Mouse (Mus musculus) yolk sac, embryonic 10.5 days (tissue): Measurements from ENCODE around the gene Pard3b.
"Not testable (repeated sequence)": the region's sequence is repeated elsewhere in the genome, so short reads cannot be mapped to it uniquely, and the experiment has no call there.

Experiments
- DNase-seq: peaks from one replicate; pipeline ENCODE4 v3.0.0-alpha.2; 2017; ENCODE audit warnings: low spot score

Gene Pard3b

GRCm38 (mm10) chr1:62579024-62579765 lies 940.6 kb downstream of the Pard3b start:
- DNase-seq = peak; percentile 14

GRCm38 (mm10) chr1:62580314-62580935 lies 941.8 kb downstream of the Pard3b start:
- peak; percentile 68 for DNase-seq

- no peak for DNase-seq
Measured at GRCm38 (mm10) chr1:62582476-62582875, 943.9 kb downstream of the Pard3b start.

GRCm38 (mm10) chr1:62587536-62587935 lies 948.9 kb downstream of the Pard3b start:
- no peak for DNase-seq

GRCm38 (mm10) chr1:62591296-62592031 lies 952.8 kb downstream of the Pard3b start:
- peak; percentile 53 for DNase-seq

GRCm38 (mm10) chr1:62595401-62595800 lies 956.8 kb downstream of the Pard3b start:
- DNase-seq = no peak

- no peak for DNase-seq
Measured at GRCm38 (mm10) chr1:62597751-62598400, 959.3 kb downstream of the Pard3b start.

- DNase-seq = no peak
Measured at GRCm38 (mm10) chr1:62598551-62598950, 959.9 kb downstream of the Pard3b start.

GRCm38 (mm10) chr1:62604644-62605043 lies 966.0 kb downstream of the Pard3b start:
- not testable (repeated sequence) for DNase-seq

GRCm38 (mm10) chr1:62618109-62618665 lies 979.6 kb downstream of the Pard3b start:
- DNase-seq = no peak

GRCm38 (mm10) chr1:62619456-62619855 lies 980.8 kb downstream of the Pard3b start:
- DNase-seq = no peak

- no peak for DNase-seq
Measured at GRCm38 (mm10) chr1:62622447-62622846, 983.8 kb downstream of the Pard3b start.

GRCm38 (mm10) chr1:62624166-62624565 lies 985.5 kb downstream of the Pard3b start:
- no peak for DNase-seq

GRCm38 (mm10) chr1:62624836-62625235 lies 986.2 kb downstream of the Pard3b start:
- DNase-seq = no peak

GRCm38 (mm10) chr1:62625332-62625731 lies 986.7 kb downstream of the Pard3b start:
- DNase-seq = no peak

GRCm38 (mm10) chr1:62625819-62626505 lies 987.3 kb downstream of the Pard3b start:
- no peak for DNase-seq

- DNase-seq = no peak
Measured at GRCm38 (mm10) chr1:62629952-62630351, 991.3 kb downstream of the Pard3b start.

GRCm38 (mm10) chr1:62631511-62632305 lies 993.1 kb downstream of the Pard3b start:
- DNase-seq = peak; percentile 45

- no peak for DNase-seq
Measured at GRCm38 (mm10) chr1:62632886-62633285, 994.3 kb downstream of the Pard3b start.

GRCm38 (mm10) chr1:62635203-62635602 lies 996.6 kb downstream of the Pard3b start:
- DNase-seq = no peak
